Mouse (Mus musculus) kidney, embryonic 14.5 days (tissue): ENCODE measurements around the gene Rbpms2. TPM values are rescaled to one million over a fixed set of nuclear protein-coding genes. Genes with fewer than 3 reads are reported as not detected.
"Not testable (repeated sequence)": the region's sequence is repeated elsewhere in the genome, so short reads cannot be mapped to it uniquely, and the experiment has no call there.

ENCODE experiments used
- ATAC-seq: fragments of 200-750 bp; cut with Nextera tagmentation; 2 replicates; pipeline ENCODE4 v1.8.0; 2017; ENCODE audit warnings: moderate number of reproducible peaks, mild to moderate bottlenecking, moderate TSS enrichment, moderate library complexity; ENCODE audit not compliant: low FRiP score, low TSS enrichment
- H3K27ac ChIP-seq: fragments of 300-500 bp; sonication (generic); 2 replicates; pipeline ENCODE4 v1.5.1; 2014; ENCODE audit warnings: low read depth, mild to moderate bottlenecking, low read length, moderate library complexity, mixed read lengths
- H3K27me3 ChIP-seq: fragments of 300-500 bp; sonication (generic); 2 replicates; pipeline ENCODE4 v1.6.1; 2014; ENCODE audit warnings: mild to moderate bottlenecking, low read length; ENCODE audit not compliant: control insufficient read depth, insufficient read depth
- H3K36me3 ChIP-seq: fragments of 300-500 bp; sonication (generic); 2 replicates; pipeline ENCODE4 v1.6.1; 2014; ENCODE audit warnings: low read length, mixed read lengths; ENCODE audit not compliant: control insufficient read depth, insufficient read depth
- H3K4me1 ChIP-seq: fragments of 300-500 bp; sonication (generic); 2 replicates; pipeline ENCODE4 v1.6.1; 2014; ENCODE audit warnings: low read length, mixed read lengths; ENCODE audit not compliant: control insufficient read depth, insufficient read depth
- H3K4me2 ChIP-seq: fragments of 300-500 bp; sonication (generic); replicated peaks from 2 replicates; pipeline ENCODE4 v1.6.1; 2014; ENCODE audit warnings: low read depth, mild to moderate bottlenecking, low read length
- H3K4me3 ChIP-seq: fragments of 300-500 bp; sonication (generic); 2 replicates; pipeline ENCODE4 v1.5.1; 2014; ENCODE audit warnings: mild to moderate bottlenecking, low read length
- H3K9ac ChIP-seq: fragments of 300-500 bp; sonication (generic); 2 replicates; pipeline ENCODE4 v1.6.1; 2014; ENCODE audit warnings: low read depth, mild to moderate bottlenecking, low read length, moderate library complexity
- H3K9me3 ChIP-seq: fragments of 300-500 bp; sonication (generic); 2 replicates; pipeline ENCODE4 v1.6.1; 2016; ENCODE audit warnings: low read length; ENCODE audit not compliant: control insufficient read depth
- WGBS: fragments of 180-500 bp; shearing (Covaris S2); extraction: QIAGEN DNeasy Blood & Tissue Kit; methylation state at CpG from one replicate; pipeline ENCODE4 v1.1.7; 2014; 5-methylcytosine and 5-hydroxymethylcytosine counted together
- polyA plus RNA-seq: library from polyadenylated mRNA; unstranded; fragments of >200 nt; fragmentation: Nextera tagmentation; extraction: Ambion mirVana; gene quantifications from 2 replicates; pipeline ENCODE4 v1.2.1, GENCODE M21; 2014

The Rbpms2 gene
- polyA plus RNA-seq, 1 experiment from 2014 or later: 29.1 TPM

DNA sequence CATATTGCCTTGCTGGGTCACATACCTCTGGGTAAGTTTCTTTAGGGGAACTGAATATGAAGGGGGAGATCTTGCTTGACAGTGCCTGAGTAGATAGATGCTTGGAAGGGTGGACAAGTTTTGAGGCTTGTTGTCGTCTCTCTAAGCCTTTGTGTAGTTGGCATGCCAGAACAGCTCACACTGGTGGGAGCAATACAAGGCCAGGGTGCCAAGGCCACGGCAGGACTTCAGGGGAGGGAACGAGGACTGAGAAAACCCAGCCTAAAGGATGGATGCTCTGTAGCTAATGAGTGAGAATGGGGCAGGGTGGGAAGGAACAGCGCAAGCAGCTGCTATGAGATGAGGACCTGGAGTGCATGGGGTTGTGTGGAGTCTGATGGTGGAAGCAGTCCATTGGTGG is 15.5 kb downstream of the Rbpms2 start:
- peaks cover 23% of the 10 kb centered on the region for H3K4me1 ChIP-seq
- H3K4me3 ChIP-seq: no peak overlapping the region
- no peaks in the 10 kb centered on the region for H3K9me3 ChIP-seq
- no peaks in the 10 kb centered on the region for H3K27me3 ChIP-seq
- no peak overlapping the region for H3K27ac ChIP-seq
- WGBS: 89% methylated on average over 4 of the region's 4 CpGs
- no peak overlapping the region for H3K4me2 ChIP-seq
- no peaks in the 10 kb centered on the region for H3K36me3 ChIP-seq
- ATAC-seq: no peak
- no peak overlapping the region for H3K9ac ChIP-seq

DNA sequence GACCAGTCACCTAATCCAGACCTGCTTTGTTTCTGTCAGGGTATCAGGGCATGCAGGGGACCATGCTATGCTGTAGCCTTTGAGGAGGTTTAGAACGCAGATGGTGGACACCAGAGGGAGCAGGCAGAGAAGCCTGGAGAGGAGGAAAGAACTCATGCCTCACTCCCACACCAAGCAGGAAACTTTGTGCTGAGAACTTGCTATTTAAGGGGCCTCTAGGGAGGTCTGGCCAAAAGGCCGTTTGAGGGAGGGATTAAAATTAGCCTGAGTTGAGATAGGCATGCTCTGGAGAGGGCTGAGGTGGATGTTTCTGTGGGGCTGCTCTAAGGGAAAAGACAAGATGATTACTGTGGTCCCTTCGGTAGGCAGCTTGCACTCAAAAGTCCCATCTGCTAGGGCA is 16.5 kb downstream of the Rbpms2 start:
- H3K4me2 ChIP-seq: 0 out of 2 replicates have a peak overlapping the region, but pooled peaks have one; percentile 1
- H3K36me3 ChIP-seq: no peaks in the 10 kb centered on the region
- H3K27ac ChIP-seq: peak overlapping the region; percentile 48; the same call in 1 of the 2 replicates
- no peaks in the 10 kb centered on the region for H3K9me3 ChIP-seq
- WGBS: 35% methylated on average over 3 of the region's 3 CpGs
- peaks cover 24% of the 10 kb centered on the region for H3K4me1 ChIP-seq
- no peak overlapping the region for H3K9ac ChIP-seq
- no peak overlapping the region for H3K4me3 ChIP-seq
- ATAC-seq: no peak; the same call in 1 of the 2 replicates
- H3K27me3 ChIP-seq: no peaks in the 10 kb centered on the region

DNA sequence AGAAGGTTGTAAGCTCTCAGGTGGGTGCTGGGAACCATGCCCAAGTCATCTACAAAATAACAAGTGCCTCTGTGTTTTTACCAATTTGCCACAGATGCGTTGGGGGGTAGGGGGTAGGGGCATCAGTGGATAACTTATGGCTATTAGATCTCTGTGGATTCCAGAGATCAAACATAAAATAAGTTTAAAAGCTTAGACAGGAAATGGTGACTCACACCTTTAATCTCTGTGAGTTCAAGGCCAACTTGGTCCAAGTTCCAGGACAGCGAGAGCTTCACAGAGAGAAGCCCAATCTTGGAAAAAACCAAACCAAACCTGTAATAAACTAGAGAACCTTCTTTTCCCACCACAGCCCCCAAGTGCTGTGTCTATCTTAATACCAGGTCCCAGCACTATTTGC is 17.3 kb downstream of the Rbpms2 start:
- Histone ChIP-seq H3K9me3 (no peaks in the 10 kb centered on the region), H3K27me3 (no peaks in the 10 kb centered on the region), H3K36me3 (no peaks in the 10 kb centered on the region), H3K27ac (no peak overlapping the region), H3K4me3 (no peak overlapping the region), H3K4me1 (peaks cover 16% of the 10 kb centered on the region), H3K4me2 (no peak overlapping the region), H3K9ac (no peak overlapping the region)
- no peak for ATAC-seq
- WGBS: 80% methylated on average over 2 of the region's 2 CpGs

DNA sequence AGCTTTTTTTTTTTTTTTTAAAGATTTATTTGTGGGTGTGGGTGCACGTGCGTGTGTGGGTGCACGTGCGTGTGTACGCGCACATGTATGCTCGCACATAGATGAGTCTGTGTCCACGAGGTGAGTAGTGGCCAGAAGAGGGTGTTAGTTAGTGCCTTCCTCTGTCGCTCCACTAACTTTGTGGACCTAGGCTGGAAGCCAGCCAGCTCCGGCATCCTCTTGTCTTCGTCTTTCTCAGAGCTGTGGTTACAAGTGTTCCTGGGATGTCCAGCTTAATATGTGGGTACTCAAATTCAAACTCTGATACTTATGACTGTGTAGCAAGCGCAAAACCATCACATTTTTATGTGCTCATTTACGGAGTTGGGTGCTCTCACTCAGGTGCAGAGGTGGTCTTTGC is 19.3 kb downstream of the Rbpms2 start:
- WGBS: 90% methylated on average over 13 of the region's 13 CpGs
- no peak overlapping the region for H3K9ac ChIP-seq
- H3K4me1 ChIP-seq: peaks cover 14% of the 10 kb centered on the region
- H3K4me2 ChIP-seq: no peak overlapping the region
- H3K27ac ChIP-seq: no peak overlapping the region
- ATAC-seq: no peak
- H3K9me3 ChIP-seq: no peaks in the 10 kb centered on the region
- no peaks in the 10 kb centered on the region for H3K27me3 ChIP-seq
- H3K36me3 ChIP-seq: no peaks in the 10 kb centered on the region
- H3K4me3 ChIP-seq: no peak overlapping the region

DNA sequence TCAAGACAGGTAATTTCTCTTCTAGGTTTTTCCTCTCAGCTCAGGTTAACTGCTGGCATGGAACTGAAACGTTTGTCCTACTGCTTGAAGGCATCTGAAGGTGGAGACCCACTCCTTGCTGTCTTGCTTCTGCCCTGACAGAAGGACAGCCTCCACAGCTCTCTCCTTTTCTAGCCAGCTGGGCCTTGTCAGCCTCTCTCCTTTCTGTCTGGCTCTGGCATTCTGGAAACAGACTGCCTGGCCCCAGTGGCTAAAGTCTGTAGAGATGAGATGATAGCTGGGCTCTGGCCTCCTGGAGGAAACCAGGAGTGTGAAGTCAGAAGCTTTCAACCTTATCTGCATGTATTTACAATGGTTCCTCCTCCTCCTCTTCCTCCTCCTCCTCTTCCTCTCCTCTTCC is 20.5 kb downstream of the Rbpms2 start:
- no peak overlapping the region for H3K4me3 ChIP-seq
- H3K4me1 ChIP-seq: peaks cover 14% of the 10 kb centered on the region
- H3K27me3 ChIP-seq: no peaks in the 10 kb centered on the region
- no peak overlapping the region for H3K4me2 ChIP-seq
- peak overlapping the region; percentile 42; the same call in 1 of the 2 replicates for H3K27ac ChIP-seq
- peak; percentile 51; the same call in 1 of the 2 replicates for ATAC-seq
- H3K9me3 ChIP-seq: no peaks in the 10 kb centered on the region
- H3K36me3 ChIP-seq: no peaks in the 10 kb centered on the region
- WGBS: 14% methylated on average over 1 of the region's 1 CpGs
- H3K9ac ChIP-seq: no peak overlapping the region

DNA sequence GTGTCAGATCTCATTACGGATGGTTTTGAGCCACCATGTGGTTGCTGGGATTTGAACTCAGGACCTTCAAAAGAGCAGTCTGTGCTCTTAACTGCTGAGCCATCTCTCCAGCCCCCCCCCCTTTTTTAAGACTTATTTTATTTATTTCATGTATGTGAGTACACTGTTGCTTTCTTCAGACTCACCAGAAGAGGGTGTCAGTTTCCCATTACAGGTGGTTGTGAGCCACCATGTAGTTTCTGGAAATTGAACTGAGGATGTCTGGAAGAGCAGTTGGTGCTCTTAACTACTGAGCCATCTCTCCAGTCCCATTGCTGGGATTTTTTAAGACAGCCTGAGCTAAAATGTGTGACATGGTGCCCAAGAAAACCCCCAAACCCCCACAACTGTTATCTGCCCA is 22.5 kb downstream of the Rbpms2 start:
- ATAC-seq, H3K27ac ChIP-seq, H3K9me3 ChIP-seq, H3K4me3 ChIP-seq, H3K4me2 ChIP-seq, H3K9ac ChIP-seq, H3K36me3 ChIP-seq, H3K27me3 ChIP-seq: not testable (repeated sequence)
- WGBS: 97% methylated on average over 1 of the region's 1 CpGs
- H3K4me1 ChIP-seq: peaks cover 14% of the 10 kb centered on the region

DNA sequence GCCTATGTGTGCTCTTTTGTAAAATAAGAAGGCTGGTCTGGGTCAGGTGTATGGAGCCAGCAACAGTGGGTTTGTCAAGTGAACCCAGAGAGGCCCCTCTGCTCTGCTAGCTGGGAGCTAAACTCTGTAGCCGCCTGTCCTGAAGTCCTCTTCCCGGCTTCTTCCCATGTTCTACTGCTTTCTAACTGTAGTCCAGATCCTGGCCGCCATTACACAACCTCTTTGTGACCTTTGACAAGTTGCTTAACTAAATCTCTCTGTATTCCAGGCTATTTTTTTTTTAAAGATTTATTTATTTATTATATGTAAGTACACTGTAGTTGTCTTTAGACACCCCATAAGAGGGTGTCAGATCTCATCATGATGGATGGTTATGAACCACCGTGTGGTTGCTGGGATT is 24.3 kb downstream of the Rbpms2 start:
- Histone ChIP-seq H3K4me2 (no peak overlapping the region), H3K9me3 (no peaks in the 10 kb centered on the region), H3K27me3 (no peaks in the 10 kb centered on the region), H3K4me3 (no peak overlapping the region), H3K27ac (no peak overlapping the region), H3K9ac (no peak overlapping the region), H3K36me3 (no peaks in the 10 kb centered on the region), H3K4me1 (peaks cover 14% of the 10 kb centered on the region)
- 94% methylated on average over 4 of the region's 4 CpGs for WGBS
- ATAC-seq: no peak

DNA sequence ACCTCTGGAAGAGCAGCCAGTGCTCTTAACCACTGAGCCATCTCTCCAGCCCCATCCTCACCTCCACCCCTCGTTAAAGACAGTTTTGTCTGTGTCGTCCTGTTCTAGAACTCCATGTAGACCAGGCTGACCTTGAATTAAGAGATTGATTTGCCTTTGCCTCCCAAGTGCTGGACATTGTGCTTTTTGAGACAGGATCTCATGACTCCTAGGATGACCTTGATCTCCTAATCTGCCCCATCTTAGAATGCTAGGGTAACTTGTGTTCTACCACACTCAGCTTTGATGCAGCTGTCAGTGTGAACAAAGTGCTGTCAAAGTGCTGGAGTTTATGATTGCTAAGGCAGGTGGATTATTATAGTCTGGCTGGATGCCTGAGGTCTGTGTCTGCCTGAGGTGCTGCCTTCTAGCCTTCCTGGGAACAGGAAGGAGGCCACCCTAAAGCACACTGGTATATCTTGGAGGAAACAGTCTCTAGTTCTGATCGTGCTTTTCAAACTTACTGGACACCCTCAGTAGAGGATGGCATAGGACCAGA is 25.3 kb downstream of the Rbpms2 start:
- H3K4me3 ChIP-seq: no peak overlapping the region
- peaks cover 11% of the 10 kb centered on the region for H3K4me1 ChIP-seq
- H3K4me2 ChIP-seq: no peak overlapping the region
- H3K27ac ChIP-seq: no peak overlapping the region
- H3K27me3 ChIP-seq: no peaks in the 10 kb centered on the region
- no peak for ATAC-seq
- H3K9me3 ChIP-seq: no peaks in the 10 kb centered on the region
- H3K36me3 ChIP-seq: no peaks in the 10 kb centered on the region
- no peak overlapping the region for H3K9ac ChIP-seq
- WGBS: 85% methylated on average over 3 of the region's 3 CpGs

DNA sequence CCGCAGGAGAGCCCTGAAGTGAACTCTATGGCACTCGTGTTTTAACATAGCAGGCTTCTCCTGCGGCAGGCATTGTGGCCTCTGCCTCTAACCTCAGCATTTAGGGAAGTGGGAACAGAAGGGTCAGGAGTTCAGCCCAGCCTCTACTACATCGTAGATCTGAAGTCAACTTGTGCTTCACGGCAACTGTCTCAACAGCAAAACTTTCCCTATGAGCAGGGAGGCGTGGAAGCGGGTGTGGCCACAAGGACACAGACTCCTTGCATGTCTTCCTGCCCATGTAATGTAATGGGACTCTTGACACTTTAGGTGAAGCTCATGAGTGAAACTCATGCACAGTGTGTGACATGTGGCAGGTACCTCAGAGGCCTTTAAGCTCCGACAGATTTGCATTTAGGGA is 26.1 kb downstream of the Rbpms2 start:
- Histone ChIP-seq H3K9ac (no peak overlapping the region), H3K27ac (no peak overlapping the region), H3K4me1 (peaks cover 4% of the 10 kb centered on the region), H3K36me3 (no peaks in the 10 kb centered on the region), H3K4me3 (no peak overlapping the region), H3K27me3 (no peaks in the 10 kb centered on the region), H3K9me3 (no peaks in the 10 kb centered on the region), H3K4me2 (no peak overlapping the region)
- no peak for ATAC-seq
- 77% methylated on average over 8 of the region's 8 CpGs for WGBS
